Mouse (Mus musculus): Measurements from ENCODE around the gene Dkkl1. TPM values are rescaled to one million over a fixed set of nuclear protein-coding genes. Genes with fewer than 3 reads are reported as not detected.

Dkkl1 gene
- polyA plus RNA-seq, 1 experiment, result not detected

DNA sequence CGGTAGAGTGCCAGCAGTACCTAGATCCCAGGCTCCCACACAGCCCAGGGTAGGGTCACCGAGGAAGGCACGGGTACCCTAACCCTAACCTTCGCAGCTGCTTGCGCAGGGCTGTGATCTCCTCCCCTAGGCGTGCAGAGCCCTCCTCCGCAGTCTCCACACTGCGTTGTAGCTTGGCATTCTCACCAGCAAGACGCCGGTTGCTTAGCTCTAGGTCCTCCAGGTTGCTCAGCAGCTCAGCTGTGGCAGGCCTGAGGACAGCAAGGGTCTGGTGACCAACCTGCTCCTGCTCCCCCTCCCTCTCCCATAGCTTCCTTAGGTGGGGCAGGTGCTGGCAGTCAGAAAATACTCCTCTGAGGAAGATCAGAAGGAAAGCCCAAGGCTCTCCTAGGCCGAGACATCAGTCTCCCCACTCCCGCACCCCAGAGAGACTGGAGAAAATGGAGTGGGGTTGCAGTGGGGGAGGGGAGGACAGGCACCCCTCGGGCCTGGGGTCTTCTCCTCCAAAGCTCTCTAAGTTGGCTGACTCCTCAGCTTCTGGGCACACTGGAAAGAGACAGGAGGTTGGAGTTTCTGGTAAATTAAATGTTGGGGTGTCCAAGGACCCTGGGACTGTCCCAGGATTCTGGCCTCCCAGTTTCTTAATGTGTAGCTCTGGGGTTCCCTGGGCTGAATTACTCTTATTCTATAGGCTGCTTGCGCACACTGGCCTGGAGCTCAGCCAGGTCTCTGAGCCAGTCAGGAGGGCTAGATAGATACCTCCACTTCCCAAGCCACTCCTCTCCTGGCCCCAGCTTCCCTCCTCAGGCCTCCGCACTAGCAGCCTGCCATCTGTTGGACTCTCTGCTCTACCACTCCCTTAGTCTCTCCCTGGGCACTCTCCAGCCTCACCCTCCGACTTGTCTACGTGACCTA is 17.8 kb downstream of the Dkkl1 start:
- H3K4me3 ChIP-seq (replicated peaks; ENCODE audit: control insufficient read depth, low read depth, low read length), result no peak overlapping the region
- no peaks in the 10 kb centered on the region; the same call in 1 of the 2 replicates for H3K4me1 ChIP-seq (ENCODE audit: control insufficient read depth, insufficient read depth, low read length)
- no peak overlapping the region for H3K27ac ChIP-seq (ENCODE audit: control insufficient read depth, insufficient read depth, low read depth, low read length, poor library complexity)
- 77% methylated on average over 17 of the region's 17 CpGs for WGBS
- no peak for TF ChIP-seq POLR2A (IDR thresholded peaks at IDR 0.05; ENCODE audit: borderline replicate concordance, control insufficient read depth, low read depth, low read length)
- TF ChIP-seq CTCF (IDR thresholded peaks at IDR 0.05; ENCODE audit: control insufficient read depth, insufficient read depth, low read length), result no peak

- 64% methylated on average over 5 of the region's 5 CpGs for WGBS
- Histone ChIP-seq H3K27ac (ENCODE audit: control insufficient read depth, insufficient read depth, low read depth, low read length, poor library complexity) (no peak overlapping the region), H3K4me3 (replicated peaks; ENCODE audit: control insufficient read depth, low read depth, low read length) (no peak overlapping the region), H3K4me1 (ENCODE audit: control insufficient read depth, insufficient read depth, low read length) (no peaks in the 10 kb centered on the region; the same call in 1 of the 2 replicates)
- no peak for TF ChIP-seq POLR2A (IDR thresholded peaks at IDR 0.05; ENCODE audit: borderline replicate concordance, control insufficient read depth, low read depth, low read length)
- no peak for TF ChIP-seq CTCF (IDR thresholded peaks at IDR 0.05; ENCODE audit: control insufficient read depth, insufficient read depth, low read length)
These were observed 18.5 kb downstream of the Dkkl1 start for GRCm38 (mm10) chr7:45193406-45193805.

- no peaks in the 10 kb centered on the region; the same call in 1 of the 2 replicates for H3K4me1 ChIP-seq (ENCODE audit: control insufficient read depth, insufficient read depth, low read length)
- no peak overlapping the region for H3K4me3 ChIP-seq (replicated peaks; ENCODE audit: control insufficient read depth, low read depth, low read length)
- no peak for TF ChIP-seq CTCF (IDR thresholded peaks at IDR 0.05; ENCODE audit: control insufficient read depth, insufficient read depth, low read length)
- no peak for TF ChIP-seq POLR2A (IDR thresholded peaks at IDR 0.05; ENCODE audit: borderline replicate concordance, control insufficient read depth, low read depth, low read length)
- H3K27ac ChIP-seq (ENCODE audit: control insufficient read depth, insufficient read depth, low read depth, low read length, poor library complexity), result no peak overlapping the region
- WGBS, result 87% methylated on average over 7 of the region's 7 CpGs
These were observed 19.2 kb downstream of the Dkkl1 start for GRCm38 (mm10) chr7:45192585-45193310.

DNA sequence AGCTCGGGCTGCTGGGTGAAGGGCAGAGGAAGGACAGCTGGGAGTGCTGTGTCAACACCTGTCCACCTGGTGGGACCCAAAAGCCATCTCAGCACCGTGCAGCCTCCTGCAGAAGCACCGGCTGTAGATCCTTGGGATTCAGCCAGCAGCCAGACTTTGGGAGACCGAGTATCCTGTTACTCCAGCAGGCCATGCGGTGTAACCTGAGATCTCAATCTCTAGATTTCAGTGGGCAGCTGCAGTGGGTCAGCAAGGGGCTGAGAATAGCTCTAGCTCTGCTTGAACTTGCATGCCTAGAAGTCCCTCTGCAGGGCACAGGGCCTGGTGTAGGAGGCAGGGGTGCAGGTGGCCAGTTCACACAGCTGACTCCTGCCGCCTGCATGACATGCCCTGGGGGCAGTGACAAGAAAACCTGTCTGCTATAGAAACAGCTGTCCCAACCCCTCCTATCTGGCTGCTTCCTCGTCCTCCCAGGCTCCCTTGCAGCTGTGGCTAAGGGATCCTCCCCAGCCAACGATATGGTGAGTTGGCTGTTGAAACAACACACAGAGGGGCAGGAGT is 20.1 kb downstream of the Dkkl1 start:
- 53% methylated on average over 8 of the region's 8 CpGs for WGBS
- TF ChIP-seq CTCF (IDR thresholded peaks at IDR 0.05; ENCODE audit: control insufficient read depth, insufficient read depth, low read length), result no peak
- TF ChIP-seq POLR2A (IDR thresholded peaks at IDR 0.05; ENCODE audit: borderline replicate concordance, control insufficient read depth, low read depth, low read length), result no peak

GRCm38 (mm10) chr7:45191161-45191560 is 20.8 kb downstream of the Dkkl1 start:
- Histone ChIP-seq H3K27ac (ENCODE audit: control insufficient read depth, insufficient read depth, low read depth, low read length, poor library complexity) (no peak overlapping the region), H3K4me1 (ENCODE audit: control insufficient read depth, insufficient read depth, low read length) (no peaks in the 10 kb centered on the region; the same call in 1 of the 2 replicates), H3K4me3 (replicated peaks; ENCODE audit: control insufficient read depth, low read depth, low read length) (no peak overlapping the region)
- 60% methylated on average over 2 of the region's 2 CpGs for WGBS
- no peak for TF ChIP-seq CTCF (IDR thresholded peaks at IDR 0.05; ENCODE audit: control insufficient read depth, insufficient read depth, low read length)
- no peak for TF ChIP-seq POLR2A (IDR thresholded peaks at IDR 0.05; ENCODE audit: borderline replicate concordance, control insufficient read depth, low read depth, low read length)

More for the DNA sequence above, 20.1 kb downstream of the Dkkl1 start:
- no peak overlapping the region for H3K4me3 ChIP-seq (replicated peaks; ENCODE audit: control insufficient read depth, low read depth, low read length)
- no peak overlapping the region; the same call in 1 of the 2 replicates for H3K27ac ChIP-seq (ENCODE audit: control insufficient read depth, insufficient read depth, low read depth, low read length, poor library complexity)
- no peaks in the 10 kb centered on the region; the same call in 1 of the 2 replicates for H3K4me1 ChIP-seq (ENCODE audit: control insufficient read depth, insufficient read depth, low read length)

- H3K4me3 ChIP-seq (replicated peaks; ENCODE audit: control insufficient read depth, low read depth, low read length), result no peak overlapping the region
- H3K4me1 ChIP-seq (ENCODE audit: control insufficient read depth, insufficient read depth, low read length), result no peaks in the 10 kb centered on the region
- TF ChIP-seq POLR2A (IDR thresholded peaks at IDR 0.05; ENCODE audit: borderline replicate concordance, control insufficient read depth, low read depth, low read length), result no peak
- no peak for TF ChIP-seq CTCF (IDR thresholded peaks at IDR 0.05; ENCODE audit: control insufficient read depth, insufficient read depth, low read length)
- WGBS, result 68% methylated on average over 6 of the region's 6 CpGs
- H3K27ac ChIP-seq (ENCODE audit: control insufficient read depth, insufficient read depth, low read depth, low read length, poor library complexity), result no peak overlapping the region
These were observed 21.8 kb downstream of the Dkkl1 start for GRCm38 (mm10) chr7:45190186-45190585.

DNA sequence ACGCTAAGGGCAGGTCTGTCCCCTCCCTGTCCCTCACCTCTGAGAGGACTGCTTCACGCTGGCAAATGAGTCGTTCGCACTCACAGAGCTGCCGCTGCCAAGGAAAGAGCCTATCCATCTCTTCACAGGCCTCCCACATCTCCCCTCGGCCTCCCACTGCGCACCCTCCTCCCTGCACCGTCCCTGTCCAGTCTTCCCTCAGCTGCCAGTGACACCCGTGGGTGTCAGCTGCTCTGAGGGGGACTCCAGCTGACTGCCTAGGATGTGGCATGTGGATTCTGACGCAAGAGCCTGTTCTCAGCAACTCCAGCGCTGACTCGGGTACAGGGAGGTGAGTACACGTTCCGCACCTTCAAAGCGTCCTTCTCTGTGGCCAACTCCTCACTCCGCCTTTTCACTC is 22.3 kb downstream of the Dkkl1 start:
- 52% methylated on average over 16 of the region's 16 CpGs for WGBS
- TF ChIP-seq CTCF (IDR thresholded peaks at IDR 0.05; ENCODE audit: control insufficient read depth, insufficient read depth, low read length) (no peak), POLR2A (IDR thresholded peaks at IDR 0.05; ENCODE audit: borderline replicate concordance, control insufficient read depth, low read depth, low read length) (no peak)
- H3K27ac ChIP-seq (ENCODE audit: control insufficient read depth, insufficient read depth, low read depth, low read length, poor library complexity), result no peak overlapping the region
- H3K4me1 ChIP-seq (ENCODE audit: control insufficient read depth, insufficient read depth, low read length), result no peaks in the 10 kb centered on the region
- H3K4me3 ChIP-seq (replicated peaks; ENCODE audit: control insufficient read depth, low read depth, low read length), result no peak overlapping the region

DNA sequence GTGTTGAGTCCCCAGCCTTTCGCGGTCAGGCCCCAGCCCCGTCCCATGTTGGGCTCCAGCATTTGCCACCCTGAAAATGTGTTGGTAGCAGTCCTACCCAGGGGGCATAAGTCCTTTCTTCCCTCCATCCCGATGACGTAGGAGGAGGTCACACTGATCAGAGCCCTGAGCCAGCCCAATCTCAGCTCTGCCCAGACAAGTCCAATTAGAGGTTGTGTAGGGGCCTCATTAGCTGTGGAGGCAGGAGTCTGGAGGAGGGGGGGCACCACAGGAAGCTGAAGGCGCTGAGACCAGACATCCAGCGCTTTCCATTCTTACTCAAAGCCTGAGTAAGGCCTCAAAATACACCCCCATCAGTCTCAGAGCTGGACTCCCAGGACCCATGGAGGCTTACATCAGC is 26.0 kb downstream of the Dkkl1 start:
- Histone ChIP-seq H3K4me1 (ENCODE audit: control insufficient read depth, insufficient read depth, low read length) (no peaks in the 10 kb centered on the region; the same call in 1 of the 2 replicates), H3K4me3 (replicated peaks; ENCODE audit: control insufficient read depth, low read depth, low read length) (no peak overlapping the region), H3K27ac (ENCODE audit: control insufficient read depth, insufficient read depth, low read depth, low read length, poor library complexity) (no peak overlapping the region)
- 82% methylated on average over 7 of the region's 7 CpGs for WGBS
- TF ChIP-seq CTCF (IDR thresholded peaks at IDR 0.05; ENCODE audit: control insufficient read depth, insufficient read depth, low read length) (no peak), POLR2A (IDR thresholded peaks at IDR 0.05; ENCODE audit: borderline replicate concordance, control insufficient read depth, low read depth, low read length) (no peak)

Data from bone marrow, adult 2 months (tissue).